Mouse (Mus musculus) myocyte (in vitro differentiated cells): ENCODE data around the gene Gm28539. TPM values are rescaled to one million over a fixed set of nuclear protein-coding genes. Genes with fewer than 3 reads are reported as not detected.
"Not testable (repeated sequence)": the region's sequence is repeated elsewhere in the genome, so short reads cannot be mapped to it uniquely, and the experiment has no call there.

Source experiments
- H3K27me3 ChIP-seq: one replicate; pipeline ENCODE4 v1.6.1; 2011; ENCODE audit not compliant: control insufficient read depth, insufficient read depth, insufficient read length
- H3K36me3 ChIP-seq: one replicate; pipeline ENCODE4 v1.6.1; 2011; ENCODE audit not compliant: control insufficient read depth, insufficient read depth
- H3K4me2 ChIP-seq: one replicate; pipeline ENCODE4 v1.6.1; 2011; ENCODE audit warnings: low read depth, control low read depth
- H3K4me3 ChIP-seq: one replicate; pipeline ENCODE4 v1.5.1; 2011; ENCODE audit warnings: mild to moderate bottlenecking, control low read depth, moderate library complexity
- H3K79me2 ChIP-seq: one replicate; pipeline ENCODE4 v1.6.1; 2011; ENCODE audit not compliant: control insufficient read depth, insufficient read depth
- H3ac ChIP-seq: one replicate; pipeline ENCODE4 v1.6.1; 2011; ENCODE audit not compliant: control insufficient read depth, insufficient read length
- CEBPB ChIP-seq: IDR thresholded peaks from 2 replicates; pipeline ENCODE4 v1.6.1; 2011; ENCODE audit warnings: mild to moderate bottlenecking, moderate library complexity; ENCODE audit not compliant: poor library complexity, insufficient read depth, severe bottlenecking
- E2F4 ChIP-seq: IDR thresholded peaks from one replicate; pipeline ENCODE4 v1.6.1; 2011; ENCODE audit warnings: mild to moderate bottlenecking, control low read depth, moderate library complexity; ENCODE audit not compliant: insufficient read depth
- MAX ChIP-seq: IDR thresholded peaks from one replicate; pipeline ENCODE4 v1.6.1; 2011; ENCODE audit warnings: low read depth, mild to moderate bottlenecking, control low read depth
- MYOD1 ChIP-seq, 3 experiments: IDR thresholded peaks; one replicate each; pipeline ENCODE4 v1.6.1; 2011; ENCODE audit warnings: control low read depth in 2 of 3, low read depth in 2 of 3, mild to moderate bottlenecking in 2 of 3, moderate library complexity in 1 of 3; ENCODE audit not compliant: insufficient read length in 2 of 3, control insufficient read depth in 1 of 3
- MYOG ChIP-seq, 3 experiments: IDR thresholded peaks; one replicate each; pipeline ENCODE4 v1.6.1; 2011; ENCODE audit warnings: control low read depth in 2 of 3, low read depth in 2 of 3, mild to moderate bottlenecking in 2 of 3; ENCODE audit not compliant: insufficient read length in 2 of 3, control insufficient read depth in 1 of 3, insufficient read depth in 1 of 3
- POLR2A ChIP-seq: IDR thresholded peaks from one replicate; pipeline ENCODE4 v1.6.1; 2011; ENCODE audit warnings: low read depth, mild to moderate bottlenecking, control low read depth, moderate library complexity; ENCODE audit not compliant: insufficient read length
- POLR2AphosphoS2 ChIP-seq: IDR thresholded peaks from one replicate; pipeline ENCODE4 v1.6.1; 2011; ENCODE audit warnings: low read depth, control low read depth; ENCODE audit not compliant: insufficient read length
- REST ChIP-seq: IDR thresholded peaks from one replicate; pipeline ENCODE4 v1.6.1; 2011; ENCODE audit warnings: mild to moderate bottlenecking, control low read depth, moderate library complexity; ENCODE audit not compliant: insufficient read depth, insufficient read length
- SRF ChIP-seq: IDR thresholded peaks from one replicate; pipeline ENCODE4 v1.6.1; 2011; ENCODE audit warnings: low read depth; ENCODE audit not compliant: control insufficient read depth, insufficient read length
- TCF12 ChIP-seq: IDR thresholded peaks from one replicate; pipeline ENCODE4 v1.6.1; 2011; ENCODE audit warnings: mild to moderate bottlenecking, control low read depth; ENCODE audit not compliant: poor library complexity, insufficient read depth, severe bottlenecking
- TCF3 ChIP-seq: IDR thresholded peaks from one replicate; pipeline ENCODE4 v1.6.1; 2011; ENCODE audit warnings: low read depth, control low read depth; ENCODE audit not compliant: insufficient read length
- USF1 ChIP-seq: IDR thresholded peaks from one replicate; pipeline ENCODE4 v1.6.1; 2011; ENCODE audit warnings: low read depth, mild to moderate bottlenecking, control low read depth, moderate library complexity
- polyA plus RNA-seq: library from polyadenylated mRNA; unstranded; fragments of >200 nt; fragmentation: generic; extraction: Trizol; gene quantifications from one replicate; pipeline ENCODE4 v1.2.1, GENCODE M21; 2012; ENCODE audit warnings: missing spikeins

The Gm28539 gene
- polyA plus RNA-seq, 1 experiment, result 0.49 TPM

GRCm38 (mm10) chr16:18846301-18846820 lies 10.0 kb downstream of the Gm28539 start:
- H3ac ChIP-seq, result no peak overlapping the region
- no peak overlapping the region for H3K4me3 ChIP-seq
- H3K27me3 ChIP-seq, result no peaks in the 10 kb centered on the region
- no peak for TF ChIP-seq TCF3
- TF ChIP-seq USF1, result no peak
- no peak for TF ChIP-seq MYOG (IDR thresholded peaks at IDR 0.05; ENCODE audit: control insufficient read depth in 1 of 3, insufficient read depth in 1 of 3, insufficient read length in 2 of 3, low read depth in 2 of 3)
- TF ChIP-seq MAX, result no peak
- no peak for TF ChIP-seq CEBPB
- TF ChIP-seq POLR2A, result no peak
- no peak for TF ChIP-seq E2F4
- no peak for TF ChIP-seq SRF
- TF ChIP-seq REST, result no peak
- TF ChIP-seq POLR2AphosphoS2, result no peak
- no peak for TF ChIP-seq TCF12
- no peak for TF ChIP-seq MYOD1 (IDR thresholded peaks at IDR 0.05; ENCODE audit: control insufficient read depth in 1 of 3, insufficient read length in 2 of 3, low read depth in 2 of 3)
- H3K79me2 ChIP-seq, result no peaks in the 10 kb centered on the region
- H3K4me2 ChIP-seq, result no peak overlapping the region
- H3K36me3 ChIP-seq, result no peaks in the 10 kb centered on the region

- not testable (repeated sequence) for H3K79me2 ChIP-seq, H3K4me3 ChIP-seq, H3K27me3 ChIP-seq, H3K4me2 ChIP-seq, H3ac ChIP-seq, H3K36me3 ChIP-seq
Measured at GRCm38 (mm10) chr16:18849521-18850190, 13.3 kb downstream of the Gm28539 start.

GRCm38 (mm10) chr16:18858551-18858950 lies 22.2 kb downstream of the Gm28539 start:
- Histone ChIP-seq H3K36me3 (no peaks in the 10 kb centered on the region), H3K27me3 (no peaks in the 10 kb centered on the region), H3K4me2 (no peak overlapping the region), H3ac (no peak overlapping the region), H3K79me2 (no peaks in the 10 kb centered on the region), H3K4me3 (no peak overlapping the region)
- TF ChIP-seq TCF3 (no peak), E2F4 (no peak), POLR2AphosphoS2 (no peak), TCF12 (no peak), MYOD1 (IDR thresholded peaks at IDR 0.05; ENCODE audit: control insufficient read depth in 1 of 3, insufficient read length in 2 of 3, low read depth in 2 of 3) (no peak)

GRCm38 (mm10) chr16:18860186-18860585 lies 23.8 kb downstream of the Gm28539 start:
- TF ChIP-seq SRF (no peak), USF1 (no peak), REST (no peak), MYOG (IDR thresholded peaks at IDR 0.05; ENCODE audit: control insufficient read depth in 1 of 3, insufficient read depth in 1 of 3, insufficient read length in 2 of 3, low read depth in 2 of 3) (no peak), POLR2A (no peak), MYOD1 (IDR thresholded peaks at IDR 0.05; ENCODE audit: control insufficient read depth in 1 of 3, insufficient read length in 2 of 3, low read depth in 2 of 3) (no peak), POLR2AphosphoS2 (no peak), MAX (no peak), TCF12 (no peak), E2F4 (no peak)
- no peaks in the 10 kb centered on the region for H3K27me3 ChIP-seq
- H3K36me3 ChIP-seq, result no peaks in the 10 kb centered on the region
- H3K4me2 ChIP-seq, result no peak overlapping the region
- H3ac ChIP-seq, result no peak overlapping the region
- no peak overlapping the region for H3K4me3 ChIP-seq
- no peaks in the 10 kb centered on the region for H3K79me2 ChIP-seq

- H3K4me3 ChIP-seq, H3K4me2 ChIP-seq, H3K27me3 ChIP-seq, H3K79me2 ChIP-seq, H3ac ChIP-seq: not testable (repeated sequence)
- peaks cover 15% of the 10 kb centered on the region for H3K36me3 ChIP-seq
Measured at GRCm38 (mm10) chr16:18870495-18870894, 34.1 kb downstream of the Gm28539 start.

GRCm38 (mm10) chr16:18876091-18876441 lies 39.7 kb downstream of the Gm28539 start:
- peak overlapping the region; percentile 88 for H3K4me3 ChIP-seq
- peak overlapping the region; percentile 59 for H3ac ChIP-seq
- TF ChIP-seq MYOD1 (IDR thresholded peaks at IDR 0.05; ENCODE audit: control insufficient read depth in 1 of 3, insufficient read length in 2 of 3, low read depth in 2 of 3) (no peak), POLR2AphosphoS2 (no peak), REST (no peak), TCF3 (no peak), POLR2A (no peak), TCF12 (no peak), SRF (no peak), USF1 (no peak), MAX (no peak), MYOG (IDR thresholded peaks at IDR 0.05; ENCODE audit: control insufficient read depth in 1 of 3, insufficient read depth in 1 of 3, insufficient read length in 2 of 3, low read depth in 2 of 3) (no peak), CEBPB (no peak), E2F4 (no peak)
- H3K27me3 ChIP-seq, result no peaks in the 10 kb centered on the region
- peaks cover 35% of the 10 kb centered on the region for H3K79me2 ChIP-seq
- peak overlapping the region; percentile 92 for H3K4me2 ChIP-seq
- peaks cover 14% of the 10 kb centered on the region for H3K36me3 ChIP-seq
